Mouse (Mus musculus): ENCODE results near the gene Zyg11b.

The Zyg11b gene

DNA sequence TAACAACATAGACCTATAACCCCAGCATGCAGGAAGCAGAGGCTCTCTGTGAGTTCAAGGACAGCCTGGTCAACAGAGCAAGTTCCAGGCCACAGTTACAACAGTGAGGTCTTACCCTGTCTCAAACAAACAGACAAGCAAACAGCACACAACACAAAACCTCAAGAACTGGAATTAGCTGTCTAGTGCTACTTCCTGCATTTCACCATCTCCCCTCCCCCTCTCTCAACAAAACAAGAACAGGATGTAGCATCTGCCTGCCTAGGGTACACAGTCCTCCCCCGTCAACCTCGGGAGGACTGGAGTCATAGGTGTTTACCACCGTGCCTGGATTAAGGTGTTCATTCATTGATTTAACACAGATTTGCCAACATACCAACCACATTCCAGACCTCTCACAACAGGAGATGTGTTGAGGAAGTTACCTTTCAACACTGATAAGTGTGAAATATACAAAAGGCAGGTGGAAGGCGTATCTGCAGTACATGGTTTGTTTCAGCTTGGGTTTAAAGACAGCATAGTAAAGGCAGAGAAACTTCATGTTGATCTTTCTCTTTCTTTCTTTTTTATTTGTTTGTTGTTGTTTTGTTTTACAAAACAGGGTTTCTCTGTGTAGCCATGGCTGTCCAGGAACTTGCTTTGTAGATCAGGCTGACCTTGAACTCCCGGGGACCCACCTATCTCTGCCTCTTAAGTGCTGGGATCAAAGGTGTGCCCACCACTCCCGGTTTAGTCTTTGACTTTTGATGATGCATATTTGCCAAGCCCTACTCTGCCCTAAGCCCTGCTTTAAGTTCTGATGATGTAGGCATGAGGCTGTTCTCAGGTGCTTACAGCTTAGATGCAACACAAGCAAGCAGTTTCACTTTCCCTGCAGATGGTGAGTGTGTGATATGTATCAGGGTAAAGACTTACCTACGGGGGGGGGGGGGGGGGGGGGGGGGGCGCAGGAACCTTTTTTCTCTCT, 18.0 kb upstream of the Zyg11b start:
- DNase-seq (ENCODE audit: extremely low read depth, insufficient read length, low spot score): no peak

GRCm38 (mm10) chr4:108317656-108318605, 17.0 kb upstream of the Zyg11b start:
- no peak for DNase-seq (ENCODE audit: extremely low read depth, insufficient read length, low spot score)

DNA sequence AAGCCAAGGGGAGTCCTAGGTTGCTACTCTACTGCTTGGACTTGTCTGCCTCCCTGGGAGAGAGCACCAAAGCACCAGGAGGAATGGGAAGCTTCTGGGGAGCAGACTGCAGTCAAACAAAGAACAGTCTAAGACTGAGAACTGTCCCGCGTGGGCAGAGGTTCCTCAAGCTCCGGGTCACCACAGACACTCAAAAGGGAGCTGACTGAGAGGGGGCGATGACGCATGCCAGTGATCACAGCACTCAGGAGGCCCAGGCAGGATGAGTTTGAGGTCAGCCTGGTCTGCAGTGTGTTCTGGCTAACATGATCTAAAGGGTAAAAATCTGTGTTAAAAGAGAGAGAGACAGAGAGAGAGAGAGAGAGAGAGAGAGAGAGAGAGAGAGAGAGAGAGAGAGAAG, 13.1 kb upstream of the Zyg11b start:
- DNase-seq (ENCODE audit: extremely low read depth, insufficient read length, low spot score): no peak

DNA sequence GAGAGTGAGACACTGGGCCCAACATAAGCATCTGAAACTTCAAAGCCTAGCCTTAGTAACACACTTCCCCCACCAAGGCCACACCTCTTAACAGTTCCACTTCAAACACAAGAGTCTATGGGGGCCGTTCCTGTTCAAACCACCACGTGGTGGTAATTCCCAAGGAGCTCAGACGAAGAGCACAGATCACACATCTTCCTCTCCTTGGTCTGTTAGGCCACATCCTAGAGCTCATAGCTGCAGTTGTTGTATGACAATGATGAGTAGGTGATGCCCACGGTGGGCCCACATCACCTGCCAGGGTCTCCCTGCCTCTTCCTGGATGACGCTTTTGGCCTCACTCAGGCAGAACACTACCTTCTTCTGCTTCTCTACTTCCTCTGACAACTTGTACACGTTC, 9.8 kb upstream of the Zyg11b start:
- no peak for DNase-seq (ENCODE audit: extremely low read depth, insufficient read length, low spot score)

- DNase-seq (ENCODE audit: extremely low read depth, insufficient read length, low spot score): no peak
Observed at GRCm38 (mm10) chr4:108302296-108302890, 1.5 kb upstream of the Zyg11b start.

DNA sequence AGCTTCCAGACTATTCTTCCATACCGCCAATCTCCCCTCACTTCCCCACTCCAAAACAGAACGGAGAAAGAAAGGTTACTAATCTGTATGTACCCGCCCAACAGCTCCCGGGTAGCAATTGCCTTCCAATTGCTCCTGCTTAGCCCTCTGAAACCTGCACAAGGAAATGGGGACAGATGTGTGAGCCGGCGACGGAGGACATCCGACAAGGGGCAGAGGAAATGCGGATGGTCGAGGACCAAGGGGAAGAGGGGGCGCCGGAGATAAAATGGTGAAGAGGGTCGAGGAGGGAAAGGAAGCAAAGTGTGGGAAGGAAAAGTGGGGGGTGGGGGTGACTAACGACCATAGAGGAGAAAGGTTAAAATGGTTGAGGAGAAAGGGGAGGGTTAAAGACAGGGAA, 630 bp downstream of the Zyg11b start:
- no peak for DNase-seq (ENCODE audit: extremely low read depth, insufficient read length, low spot score)

DNA sequence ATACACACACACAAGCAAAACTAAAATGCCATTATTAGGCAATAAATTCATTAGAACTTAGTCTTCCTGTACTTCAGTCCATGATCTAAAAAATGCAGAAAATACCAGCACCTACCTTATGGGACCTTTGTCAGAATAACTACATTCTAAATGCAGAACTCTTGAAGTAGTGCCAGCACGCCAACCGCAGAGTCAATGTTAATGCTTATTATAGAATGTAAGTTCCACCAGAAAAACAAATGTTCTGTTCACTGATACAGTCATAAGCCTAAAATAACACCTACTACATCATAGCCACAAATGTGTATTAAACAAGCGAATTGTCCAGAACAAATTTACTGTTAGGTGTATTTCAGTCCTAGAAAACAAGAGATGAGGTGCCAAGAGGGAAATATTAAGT, 23.9 kb downstream of the Zyg11b start:
- no peak for DNase-seq (ENCODE audit: extremely low read depth, insufficient read length, low spot score)

- no peak for DNase-seq (ENCODE audit: extremely low read depth, insufficient read length, low spot score)
Observed at GRCm38 (mm10) chr4:108272286-108272685, 28.6 kb downstream of the Zyg11b start.

GRCm38 (mm10) chr4:108265774-108266173, 35.1 kb downstream of the Zyg11b start:
- no peak for DNase-seq (ENCODE audit: extremely low read depth, insufficient read length, low spot score)

- DNase-seq (ENCODE audit: extremely low read depth, insufficient read length, low spot score): no peak
Observed at GRCm38 (mm10) chr4:108253317-108253716, 47.6 kb downstream of the Zyg11b start.

DNA sequence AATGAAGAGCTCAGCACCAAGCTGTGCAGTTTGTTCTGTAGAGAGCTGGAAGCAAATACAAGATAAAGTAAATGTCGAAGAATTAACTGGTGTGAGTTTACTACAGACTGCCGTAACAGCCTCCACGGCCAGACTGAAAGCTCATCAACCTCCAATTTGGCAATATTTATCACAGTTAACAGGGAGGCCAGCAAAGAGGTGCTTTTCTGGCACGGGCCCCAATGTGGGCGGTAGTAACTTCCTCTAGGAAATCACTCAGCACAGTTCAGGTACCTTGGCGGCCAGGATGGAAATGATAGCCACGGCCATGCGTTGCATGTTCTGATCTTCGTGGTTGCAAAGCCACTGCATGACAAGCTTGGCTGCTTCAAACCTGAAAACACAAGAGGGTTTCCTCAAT, 50.4 kb downstream of the Zyg11b start:
- no peak for DNase-seq (ENCODE audit: extremely low read depth, insufficient read length, low spot score)

DNA sequence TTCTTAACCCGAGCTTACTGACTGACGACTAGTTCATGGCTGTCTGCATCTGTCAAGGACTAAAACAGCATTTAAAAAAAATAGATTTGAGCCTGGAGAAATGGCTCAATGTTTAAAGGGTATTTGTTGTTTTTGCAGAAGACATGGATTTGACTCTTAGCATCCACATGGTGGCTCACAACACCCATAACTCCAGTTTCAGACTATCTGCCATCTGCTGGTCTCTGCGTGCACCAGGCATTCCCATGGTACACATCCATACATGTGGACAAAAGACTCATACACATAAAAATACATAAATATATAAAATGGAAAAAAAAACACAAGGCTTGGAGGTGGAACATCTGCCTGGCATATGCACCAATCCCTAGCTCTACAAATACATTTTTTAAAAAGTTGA, 51.6 kb downstream of the Zyg11b start:
- DNase-seq (ENCODE audit: extremely low read depth, insufficient read length, low spot score): no peak

DNA sequence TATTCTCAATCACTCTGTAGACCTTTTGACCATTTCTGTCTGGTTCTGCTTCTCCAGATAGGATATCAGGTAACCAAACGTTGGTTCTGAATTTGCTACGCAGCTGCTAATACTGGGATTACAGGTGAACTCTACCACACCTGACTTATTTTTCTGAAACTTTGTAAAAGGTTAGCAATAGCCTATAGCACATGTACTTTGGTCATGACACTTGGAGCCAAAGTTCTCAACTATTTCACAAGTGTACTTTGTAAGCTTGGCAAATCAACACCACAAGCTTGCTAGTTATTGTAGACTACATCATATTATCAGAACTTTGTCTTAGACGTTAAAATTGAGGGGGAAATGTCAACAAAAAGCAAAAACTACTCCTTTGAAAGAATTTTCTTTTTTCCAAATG, 67.2 kb downstream of the Zyg11b start:
- DNase-seq (ENCODE audit: extremely low read depth, insufficient read length, low spot score): no peak

DNA sequence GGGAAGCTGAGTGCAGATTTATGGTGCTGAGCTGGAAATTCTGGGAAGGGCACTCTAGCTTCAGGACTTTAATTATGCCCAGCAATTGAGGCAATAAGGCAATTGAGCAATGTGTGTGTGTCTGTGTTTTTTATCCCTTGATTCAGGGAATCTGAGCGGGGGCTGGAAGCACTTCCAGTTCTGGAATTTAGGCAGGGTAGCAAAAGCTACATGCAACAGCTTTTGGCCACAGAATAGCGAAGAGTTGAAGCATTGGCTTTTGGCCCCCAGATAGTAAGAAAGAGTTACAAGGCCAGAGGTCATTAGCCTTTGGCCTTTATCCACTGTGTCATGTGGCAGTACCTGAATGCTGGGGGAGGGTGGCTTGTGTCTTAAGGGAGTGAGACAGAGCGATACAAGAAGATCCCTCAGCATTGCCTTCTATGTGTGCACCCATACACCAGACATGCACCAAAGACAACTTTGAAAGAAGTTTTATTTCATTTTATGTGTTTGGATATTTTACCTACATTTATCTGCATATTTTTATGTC, 75.5 kb downstream of the Zyg11b start:
- no peak for DNase-seq (ENCODE audit: extremely low read depth, insufficient read length, low spot score)

- no peak for DNase-seq (ENCODE audit: extremely low read depth, insufficient read length, low spot score)
Observed at GRCm38 (mm10) chr4:108222507-108222906, 78.4 kb downstream of the Zyg11b start.

GRCm38 (mm10) chr4:108219019-108219418, 81.9 kb downstream of the Zyg11b start:
- no peak for DNase-seq (ENCODE audit: extremely low read depth, insufficient read length, low spot score)

- no peak for DNase-seq (ENCODE audit: extremely low read depth, insufficient read length, low spot score)
Observed at GRCm38 (mm10) chr4:108217332-108218179, 83.3 kb downstream of the Zyg11b start, which contains the start of gene Zyg11a. Gene Zyg11a, minus strand, starts transcription at chr4:108218048.

DNA sequence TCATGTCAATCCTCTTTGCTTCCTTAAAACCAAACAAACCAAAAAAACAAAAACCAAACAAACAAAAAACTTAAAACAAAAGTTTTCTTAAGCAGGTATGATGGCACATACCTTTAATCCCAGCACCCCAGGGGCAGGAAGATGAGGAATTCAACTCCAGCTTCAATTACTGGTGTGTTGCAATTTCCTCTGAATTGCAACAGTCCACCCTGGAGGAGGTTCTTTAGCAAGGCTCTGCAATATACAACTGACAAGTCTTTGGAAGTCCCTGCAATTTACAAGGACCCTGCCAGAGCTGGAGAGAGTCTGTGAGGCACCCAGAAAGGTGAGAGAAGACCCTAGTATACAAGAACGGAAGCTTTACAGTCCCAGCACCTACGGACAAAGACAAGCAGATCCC, 87.9 kb downstream of the Zyg11b start:
- DNase-seq (ENCODE audit: extremely low read depth, insufficient read length, low spot score): no peak

GRCm38 (mm10) chr4:108204629-108205028, 96.3 kb downstream of the Zyg11b start:
- DNase-seq (ENCODE audit: extremely low read depth, insufficient read length, low spot score): no peak

DNA sequence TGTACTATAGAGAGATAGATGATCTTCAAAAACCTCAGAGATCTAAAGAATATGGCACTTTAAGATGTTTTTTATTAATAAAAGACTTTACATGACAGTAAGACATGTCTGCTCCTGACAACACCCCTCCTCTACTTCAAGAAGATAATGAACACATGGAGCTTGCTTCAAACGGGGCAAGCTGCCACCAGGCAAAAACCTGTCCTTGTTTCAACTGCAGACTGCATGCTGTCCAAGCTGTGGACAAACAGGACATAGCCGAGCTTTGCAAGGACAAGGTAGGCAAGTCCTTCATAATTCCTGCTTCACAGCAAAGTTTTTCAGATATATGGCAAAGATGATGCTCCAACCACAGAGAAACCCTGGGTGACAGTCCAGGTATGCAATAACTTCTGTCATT, 101.7 kb downstream of the Zyg11b start:
- no peak for DNase-seq (ENCODE audit: extremely low read depth, insufficient read length, low spot score)

Data from 3134 (cell line).